Mouse (Mus musculus): ENCODE data around the gene Krtap26-1. TPM values are rescaled to one million over a fixed set of nuclear protein-coding genes. Genes with fewer than 3 reads are reported as not detected.

Gene Krtap26-1
- polyA plus RNA-seq, 1 experiment from 2014 or later, result not detected

GRCm38 (mm10) chr16:88627566-88627965, 20.0 kb downstream of the Krtap26-1 start, which contains the start of gene 2310079G19Rik:
Gene 2310079G19Rik, minus strand, starts transcription at chr16:88627666.
- H3K36me3 ChIP-seq, result no peaks in the 10 kb centered on the region
- no peak within 1 kb of the TSS for H3K9ac ChIP-seq (replicated peaks)
- H3K4me1 ChIP-seq (replicated peaks), result no peaks in the 10 kb centered on the region
- no peaks in the 10 kb centered on the region for H3K27me3 ChIP-seq
- H3K9me3 ChIP-seq, result no peaks in the 10 kb centered on the region
- no peak within 1 kb of the TSS for H3K4me2 ChIP-seq
- no peak within 1 kb of the TSS for H3K4me3 ChIP-seq (replicated peaks)
- 95% methylated on average over 4 of the region's 4 CpGs for WGBS
- no peak for ATAC-seq (ENCODE audit: insufficient number of reproducible peaks, insufficient read depth, low FRiP score, low TSS enrichment, low read depth)
- no peak within 1 kb of the TSS for H3K27ac ChIP-seq

- H3K36me3 ChIP-seq, result no peaks in the 10 kb centered on the region
- H3K4me2 ChIP-seq, result no peak overlapping the region
- 83% methylated on average over 4 of the region's 4 CpGs for WGBS
- H3K27me3 ChIP-seq, result no peaks in the 10 kb centered on the region
- no peak overlapping the region for H3K4me3 ChIP-seq (replicated peaks)
- no peak overlapping the region for H3K9ac ChIP-seq (replicated peaks)
- ATAC-seq (ENCODE audit: insufficient number of reproducible peaks, insufficient read depth, low FRiP score, low TSS enrichment, low read depth), result no peak
- no peak overlapping the region for H3K27ac ChIP-seq
- H3K9me3 ChIP-seq, result no peaks in the 10 kb centered on the region
- H3K4me1 ChIP-seq (replicated peaks), result peaks cover 4% of the 10 kb centered on the region; the same call in 1 of the 2 replicates
Measured at GRCm38 (mm10) chr16:88612712-88613111, 34.9 kb downstream of the Krtap26-1 start.

GRCm38 (mm10) chr16:88611922-88612321, 35.7 kb downstream of the Krtap26-1 start, which contains the start of gene Krtap24-1:
Gene Krtap24-1, minus strand, starts transcription at chr16:88612279.
- Histone ChIP-seq H3K9me3 (no peaks in the 10 kb centered on the region), H3K36me3 (no peaks in the 10 kb centered on the region), H3K4me2 (no peak within 1 kb of the TSS), H3K9ac (replicated peaks) (no peak within 1 kb of the TSS), H3K4me3 (replicated peaks) (no peak within 1 kb of the TSS), H3K27ac (no peak within 1 kb of the TSS), H3K4me1 (replicated peaks) (peaks cover 4% of the 10 kb centered on the region; the same call in 1 of the 2 replicates), H3K27me3 (no peaks in the 10 kb centered on the region)
- ATAC-seq (ENCODE audit: insufficient number of reproducible peaks, insufficient read depth, low FRiP score, low TSS enrichment, low read depth), result no peak
- WGBS, result 90% methylated on average over 8 of the region's 8 CpGs

GRCm38 (mm10) chr16:88604570-88604969, 43.0 kb downstream of the Krtap26-1 start:
- 73% methylated on average over 6 of the region's 6 CpGs for WGBS
- no peak for ATAC-seq (ENCODE audit: insufficient number of reproducible peaks, insufficient read depth, low FRiP score, low TSS enrichment, low read depth)
- peaks cover 10% of the 10 kb centered on the region for H3K27me3 ChIP-seq

GRCm38 (mm10) chr16:88602464-88602863, 45.1 kb downstream of the Krtap26-1 start:
- no peak for ATAC-seq (ENCODE audit: insufficient number of reproducible peaks, insufficient read depth, low FRiP score, low TSS enrichment, low read depth)
- Histone ChIP-seq H3K4me3 (replicated peaks) (no peak overlapping the region), H3K36me3 (no peaks in the 10 kb centered on the region), H3K9me3 (no peaks in the 10 kb centered on the region), H3K27ac (no peak overlapping the region), H3K4me1 (replicated peaks) (peaks cover 30% of the 10 kb centered on the region), H3K27me3 (peaks cover 10% of the 10 kb centered on the region), H3K4me2 (no peak overlapping the region), H3K9ac (replicated peaks) (no peak overlapping the region)
- 52% methylated on average over 1 of the region's 1 CpGs for WGBS

More at GRCm38 (mm10) chr16:88604570-88604969, 43.0 kb downstream of the Krtap26-1 start:
- no peaks in the 10 kb centered on the region for H3K9me3 ChIP-seq
- H3K9ac ChIP-seq (replicated peaks), result no peak overlapping the region
- H3K27ac ChIP-seq, result no peak overlapping the region
- no peak overlapping the region for H3K4me3 ChIP-seq (replicated peaks)
- H3K36me3 ChIP-seq, result no peaks in the 10 kb centered on the region
- peaks cover 25% of the 10 kb centered on the region for H3K4me1 ChIP-seq (replicated peaks)
- H3K4me2 ChIP-seq, result no peak overlapping the region

- ATAC-seq (ENCODE audit: insufficient number of reproducible peaks, insufficient read depth, low FRiP score, low TSS enrichment, low read depth), result peak; percentile 74
- H3K4me2 ChIP-seq, result peak overlapping the region; percentile 36
- WGBS, result 19% methylated on average over 8 of the region's 8 CpGs
Measured at GRCm38 (mm10) chr16:88600303-88600702, 47.3 kb downstream of the Krtap26-1 start.

GRCm38 (mm10) chr16:88599504-88600237, 47.9 kb downstream of the Krtap26-1 start:
- peak; percentile 88 for ATAC-seq (ENCODE audit: insufficient number of reproducible peaks, insufficient read depth, low FRiP score, low TSS enrichment, low read depth)
- 4% methylated on average over 16 of the region's 16 CpGs for WGBS
- H3K4me1 ChIP-seq (replicated peaks), result peaks cover 30% of the 10 kb centered on the region
- H3K9me3 ChIP-seq, result no peaks in the 10 kb centered on the region
- H3K36me3 ChIP-seq, result no peaks in the 10 kb centered on the region
- H3K9ac ChIP-seq (replicated peaks), result no peak overlapping the region
- peaks cover 13% of the 10 kb centered on the region for H3K27me3 ChIP-seq
- peak overlapping the region; percentile 36 for H3K4me2 ChIP-seq
- no peak overlapping the region for H3K27ac ChIP-seq
- H3K4me3 ChIP-seq (replicated peaks), result no peak overlapping the region

More at GRCm38 (mm10) chr16:88600303-88600702, 47.3 kb downstream of the Krtap26-1 start:
- no peak overlapping the region for H3K27ac ChIP-seq
- H3K27me3 ChIP-seq, result peaks cover 10% of the 10 kb centered on the region
- no peaks in the 10 kb centered on the region for H3K9me3 ChIP-seq
- no peak overlapping the region for H3K9ac ChIP-seq (replicated peaks)
- H3K4me1 ChIP-seq (replicated peaks), result peaks cover 30% of the 10 kb centered on the region
- no peaks in the 10 kb centered on the region for H3K36me3 ChIP-seq
- no peak overlapping the region for H3K4me3 ChIP-seq (replicated peaks)

Other genes with a start within 250 kb of the Krtap26-1 start
- gene Cldn17, start 140.8 kb downstream of the Krtap26-1 start, polyA plus RNA-seq (2016; fragmentation: Nextera tagmentation; extraction: Ambion mirVana), result not detected in 2 replicates
- gene Cldn8, start 84.6 kb downstream of the Krtap26-1 start, polyA plus RNA-seq (2016; fragmentation: Nextera tagmentation; extraction: Ambion mirVana), result 2.8 and 3.6 TPM in 2 replicates
- gene Krtap24-1, start 35.5 kb downstream of the Krtap26-1 start, polyA plus RNA-seq (2016; fragmentation: Nextera tagmentation; extraction: Ambion mirVana), result not detected in 2 replicates
- not detected in 2 replicates for gene 2310079G19Rik, start 20.1 kb downstream of the Krtap26-1 start, polyA plus RNA-seq (2016; fragmentation: Nextera tagmentation; extraction: Ambion mirVana)
- not detected in 2 replicates for gene Krtap27-1, start 23.9 kb upstream of the Krtap26-1 start, polyA plus RNA-seq (2016; fragmentation: Nextera tagmentation; extraction: Ambion mirVana)
- not detected in 2 replicates for gene 2310061N02Rik, start 60.2 kb upstream of the Krtap26-1 start, polyA plus RNA-seq (2016; fragmentation: Nextera tagmentation; extraction: Ambion mirVana)
- not detected in 2 replicates for gene Krtap13-1, start 81.1 kb upstream of the Krtap26-1 start, polyA plus RNA-seq (2016; fragmentation: Nextera tagmentation; extraction: Ambion mirVana)
- not detected in 2 replicates for gene Krtap13, start 103.8 kb upstream of the Krtap26-1 start, polyA plus RNA-seq (2016; fragmentation: Nextera tagmentation; extraction: Ambion mirVana)
- gene 2310034C09Rik, start 111.1 kb upstream of the Krtap26-1 start, polyA plus RNA-seq (2016; fragmentation: Nextera tagmentation; extraction: Ambion mirVana), result not detected in 2 replicates
- gene 2310057N15Rik, start 126.4 kb upstream of the Krtap26-1 start, polyA plus RNA-seq (2016; fragmentation: Nextera tagmentation; extraction: Ambion mirVana), result not detected in 2 replicates
- not detected in 2 replicates for gene Gm5965, start 130.1 kb upstream of the Krtap26-1 start, polyA plus RNA-seq (2016; fragmentation: Nextera tagmentation; extraction: Ambion mirVana)
- gene Gm20741, start 164.4 kb upstream of the Krtap26-1 start, polyA plus RNA-seq (2016; fragmentation: Nextera tagmentation; extraction: Ambion mirVana), result not detected in 2 replicates
- gene Krtap15, start 172.4 kb upstream of the Krtap26-1 start, polyA plus RNA-seq (2016; fragmentation: Nextera tagmentation; extraction: Ambion mirVana), result 0.25 and 0.26 TPM in 2 replicates
- gene Krtap14, start 178.3 kb upstream of the Krtap26-1 start, polyA plus RNA-seq (2016; fragmentation: Nextera tagmentation; extraction: Ambion mirVana), result not detected in 2 replicates
- not detected in 2 replicates for gene Krtap19-1, start 221.6 kb upstream of the Krtap26-1 start, polyA plus RNA-seq (2016; fragmentation: Nextera tagmentation; extraction: Ambion mirVana)
- not detected in 2 replicates for gene Krtap19-2, start 226.5 kb upstream of the Krtap26-1 start, polyA plus RNA-seq (2016; fragmentation: Nextera tagmentation; extraction: Ambion mirVana)
- gene Krtap19-3, start 230.2 kb upstream of the Krtap26-1 start, polyA plus RNA-seq (2016; fragmentation: Nextera tagmentation; extraction: Ambion mirVana), result not detected in 2 replicates
- gene Krtap19-4, start 237.3 kb upstream of the Krtap26-1 start, polyA plus RNA-seq (2016; fragmentation: Nextera tagmentation; extraction: Ambion mirVana), result not detected in 2 replicates
- not detected in 2 replicates for gene Krtap19-5, start 248.7 kb upstream of the Krtap26-1 start, polyA plus RNA-seq (2016; fragmentation: Nextera tagmentation; extraction: Ambion mirVana)